Mouse (Mus musculus): ENCODE results near the gene Tnfaip2. TPM values are rescaled to one million over a fixed set of nuclear protein-coding genes. Genes with fewer than 3 reads are reported as not detected.
A peak's percentile ranks its signal among the peaks of the same experiment; 100 is the strongest.

The Tnfaip2 gene
- total RNA-seq, 1 experiment: 4.1 TPM

DNA sequence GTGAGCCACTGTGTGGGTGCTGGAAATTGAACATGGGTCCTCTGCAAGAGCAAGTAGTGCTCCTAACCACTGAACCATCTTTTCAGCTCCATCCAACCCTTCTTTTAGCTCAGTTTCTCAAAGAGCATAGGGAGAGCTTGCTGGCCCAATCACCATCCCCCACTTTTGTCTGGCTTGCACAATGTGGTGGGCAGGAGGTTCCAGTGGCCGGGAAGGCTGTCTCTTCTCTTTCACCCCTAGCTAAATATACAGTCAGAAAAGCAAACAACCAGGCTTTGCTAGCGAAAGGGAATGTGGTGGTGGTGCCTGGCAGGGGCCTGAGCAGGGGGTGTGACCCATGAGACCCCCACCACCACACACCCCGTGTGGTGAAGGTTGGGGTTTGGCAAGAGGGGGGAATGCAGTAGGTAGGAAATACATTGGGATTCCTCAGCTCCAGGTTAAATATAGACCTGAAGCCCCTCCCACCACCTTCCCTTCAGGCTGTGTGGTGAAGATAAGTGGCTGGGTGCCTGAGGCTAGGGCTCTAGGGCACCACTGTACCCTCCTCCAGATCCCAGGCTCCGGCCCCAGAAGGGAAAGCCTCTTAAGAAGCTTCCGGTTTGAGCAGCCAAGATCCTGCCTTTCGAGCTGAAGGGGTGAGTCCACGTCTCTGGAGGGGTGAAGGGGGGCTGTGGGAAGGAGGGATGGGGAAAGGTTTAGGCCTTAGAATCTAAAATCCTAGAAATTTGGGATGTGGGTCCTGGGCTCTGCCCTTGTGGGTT is 21.1 kb upstream of the Tnfaip2 start:
- in situ Hi-C loops (cut with MboI; ENCODE audit: low sequenced_read_pairs in 2 of 2, unreplicated experiment in 2 of 2): no loop called here
- Histone ChIP-seq H3K4me3 (ENCODE audit: insufficient read depth in 1 of 2, low read depth in 1 of 2, low read length in 2 of 2, poor library complexity in 1 of 2, severe bottlenecking in 1 of 2) (no peak overlapping the region), H3K9me3 (ENCODE audit: control insufficient read depth, insufficient read depth, low read depth, low read length) (no peaks in the 10 kb centered on the region), H3K36me3 (ENCODE audit: control insufficient read depth, insufficient read depth, low read length, poor library complexity, severe bottlenecking) (no peaks in the 10 kb centered on the region), H3K9ac (ENCODE audit: insufficient read depth, low read depth, low read length, poor library complexity, severe bottlenecking) (no peak overlapping the region), H3K4me1 (ENCODE audit: control insufficient read depth in 2 of 2, insufficient read depth in 2 of 2, low read length in 2 of 2, poor library complexity in 1 of 2) (peaks cover 0 to 3% of the 10 kb centered on the region in 2 experiments; a peak in 1 of 4 replicates), H3K27ac (ENCODE audit: insufficient read depth, low read depth, low read length, poor library complexity, severe bottlenecking) (no peak overlapping the region)
- TF ChIP-seq MAFK (IDR thresholded peaks at IDR 0.05; ENCODE audit: insufficient read depth, low read depth, low read length) (no peak), ZC3H11A (IDR thresholded peaks at IDR 0.05; ENCODE audit: borderline replicate concordance, low read depth, low read length) (no peak), HCFC1 (IDR thresholded peaks at IDR 0.05; ENCODE audit: borderline replicate concordance, insufficient read depth, low read length) (no peak), ZNF384 (IDR thresholded peaks at IDR 0.05; ENCODE audit: low read depth, low read length) (no peak), CHD2 (IDR thresholded peaks at IDR 0.05; ENCODE audit: low read depth, low read length) (no peak)
- no peak for DNase-seq (ENCODE audit: low read depth, low spot score)

DNA sequence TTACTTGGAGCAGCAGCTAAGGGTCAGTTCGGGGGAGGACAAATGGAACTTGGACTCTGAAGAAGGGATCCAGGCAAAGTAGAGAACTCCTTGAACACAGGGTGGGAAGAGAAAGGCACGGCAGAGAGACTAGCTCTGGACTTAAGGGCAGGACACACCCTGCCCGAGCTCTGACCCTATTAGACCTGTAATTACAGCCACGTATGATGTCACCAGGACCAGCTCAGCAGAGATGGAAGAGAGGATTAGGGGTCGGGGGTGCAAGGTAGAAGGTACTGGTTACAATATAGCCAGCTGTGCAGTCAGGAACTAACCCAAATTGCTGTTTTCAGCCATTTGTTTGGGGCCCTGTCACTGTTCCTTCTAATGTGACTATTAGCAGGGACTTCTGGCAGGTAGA is 19.4 kb upstream of the Tnfaip2 start:
- no peak for TF ChIP-seq MAFK (IDR thresholded peaks at IDR 0.05; ENCODE audit: insufficient read depth, low read depth, low read length)
- TF ChIP-seq CHD2 (IDR thresholded peaks at IDR 0.05; ENCODE audit: low read depth, low read length): no peak
- no peak for TF ChIP-seq ZNF384 (IDR thresholded peaks at IDR 0.05; ENCODE audit: low read depth, low read length)
- no peak for TF ChIP-seq ZC3H11A (IDR thresholded peaks at IDR 0.05; ENCODE audit: borderline replicate concordance, low read depth, low read length)
- TF ChIP-seq HCFC1 (IDR thresholded peaks at IDR 0.05; ENCODE audit: borderline replicate concordance, insufficient read depth, low read length): no peak
- Histone ChIP-seq H3K9me3 (ENCODE audit: control insufficient read depth, insufficient read depth, low read depth, low read length) (no peaks in the 10 kb centered on the region), H3K27ac (ENCODE audit: insufficient read depth, low read depth, low read length, poor library complexity, severe bottlenecking) (no peak overlapping the region), H3K36me3 (ENCODE audit: control insufficient read depth, insufficient read depth, low read length, poor library complexity, severe bottlenecking) (no peaks in the 10 kb centered on the region), H3K4me1 (ENCODE audit: control insufficient read depth in 2 of 2, insufficient read depth in 2 of 2, low read length in 2 of 2, poor library complexity in 1 of 2) (no peaks in the 10 kb centered on the region; a peak in 1 of 4 replicates), H3K9ac (ENCODE audit: insufficient read depth, low read depth, low read length, poor library complexity, severe bottlenecking) (no peak overlapping the region), H3K4me3 (ENCODE audit: insufficient read depth in 1 of 2, low read depth in 1 of 2, low read length in 2 of 2, poor library complexity in 1 of 2, severe bottlenecking in 1 of 2) (no peak overlapping the region; a peak in 1 of 4 replicates)
- DNase-seq (ENCODE audit: low read depth, low spot score): no peak
- in situ Hi-C loops (cut with MboI; ENCODE audit: low sequenced_read_pairs in 2 of 2, unreplicated experiment in 2 of 2): no loop called here

DNA sequence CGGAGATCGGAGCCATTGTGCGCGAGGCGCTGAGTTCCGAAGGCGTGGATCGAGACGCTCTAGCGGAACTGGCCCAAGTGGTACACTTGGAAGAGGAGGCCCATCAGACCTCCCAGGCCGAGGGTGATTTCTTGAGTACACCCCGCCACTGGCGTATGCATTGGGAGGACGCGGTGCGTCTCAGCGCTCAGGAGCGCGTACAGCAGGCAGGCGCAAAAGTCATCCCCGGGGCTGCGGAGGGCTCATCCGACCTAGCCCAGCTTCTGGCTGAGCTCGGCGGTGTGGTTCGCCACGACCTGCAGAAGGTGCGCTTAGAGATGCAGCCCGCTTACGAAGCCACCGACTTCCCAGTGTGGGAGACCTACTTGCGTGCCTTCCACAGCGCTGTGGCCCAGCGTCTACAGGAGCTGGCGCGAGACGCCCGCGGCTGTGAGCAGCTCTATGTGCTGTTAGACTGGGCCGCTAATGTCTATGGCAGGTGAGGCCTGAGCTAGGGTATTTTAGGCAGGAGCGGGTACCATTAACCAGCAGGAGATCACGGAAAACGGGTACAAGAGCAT is 18.6 kb upstream of the Tnfaip2 start:
- no peak for DNase-seq (ENCODE audit: low read depth, low spot score)
- no peak overlapping the region for H3K27ac ChIP-seq (ENCODE audit: insufficient read depth, low read depth, low read length, poor library complexity, severe bottlenecking)
- no peaks in the 10 kb centered on the region for H3K36me3 ChIP-seq (ENCODE audit: control insufficient read depth, insufficient read depth, low read length, poor library complexity, severe bottlenecking)
- no peak for TF ChIP-seq MAFK (IDR thresholded peaks at IDR 0.05; ENCODE audit: insufficient read depth, low read depth, low read length)
- H3K4me1 ChIP-seq (ENCODE audit: control insufficient read depth in 2 of 2, insufficient read depth in 2 of 2, low read length in 2 of 2, poor library complexity in 1 of 2): peaks cover 0 to 3% of the 10 kb centered on the region in 2 experiments; a peak in 1 of 4 replicates
- no peaks in the 10 kb centered on the region for H3K9me3 ChIP-seq (ENCODE audit: control insufficient read depth, insufficient read depth, low read depth, low read length)
- H3K4me3 ChIP-seq (ENCODE audit: insufficient read depth in 1 of 2, low read depth in 1 of 2, low read length in 2 of 2, poor library complexity in 1 of 2, severe bottlenecking in 1 of 2): peak overlapping the region; percentile 31 to 44; a peak in 3 of 4 replicates
- peak overlapping the region; percentile 15; the same call in 1 of the 2 replicates for H3K9ac ChIP-seq (ENCODE audit: insufficient read depth, low read depth, low read length, poor library complexity, severe bottlenecking)
- in situ Hi-C loops (cut with MboI; ENCODE audit: low sequenced_read_pairs in 2 of 2, unreplicated experiment in 2 of 2): no loop called here

- peaks cover 0 to 5% of the 10 kb centered on the region in 2 experiments; a peak in 1 of 4 replicates for H3K4me1 ChIP-seq (ENCODE audit: control insufficient read depth in 2 of 2, insufficient read depth in 2 of 2, low read length in 2 of 2, poor library complexity in 1 of 2)
- no peak overlapping the region for H3K27ac ChIP-seq (ENCODE audit: insufficient read depth, low read depth, low read length, poor library complexity, severe bottlenecking)
- DNase-seq (ENCODE audit: low read depth, low spot score): no peak
- no peaks in the 10 kb centered on the region for H3K36me3 ChIP-seq (ENCODE audit: control insufficient read depth, insufficient read depth, low read length, poor library complexity, severe bottlenecking)
- no peaks in the 10 kb centered on the region for H3K9me3 ChIP-seq (ENCODE audit: control insufficient read depth, insufficient read depth, low read depth, low read length)
- no peak overlapping the region for H3K4me3 ChIP-seq (ENCODE audit: insufficient read depth in 1 of 2, low read depth in 1 of 2, low read length in 2 of 2, poor library complexity in 1 of 2, severe bottlenecking in 1 of 2)
- H3K9ac ChIP-seq (ENCODE audit: insufficient read depth, low read depth, low read length, poor library complexity, severe bottlenecking): no peak overlapping the region
- in situ Hi-C loops (cut with MboI; ENCODE audit: low sequenced_read_pairs in 2 of 2, unreplicated experiment in 2 of 2): no loop called here
- TF ChIP-seq MAFK (IDR thresholded peaks at IDR 0.05; ENCODE audit: insufficient read depth, low read depth, low read length): no peak
- no peak for TF ChIP-seq ZNF384 (IDR thresholded peaks at IDR 0.05; ENCODE audit: low read depth, low read length)
- TF ChIP-seq CHD2 (IDR thresholded peaks at IDR 0.05; ENCODE audit: low read depth, low read length): no peak
- TF ChIP-seq HCFC1 (IDR thresholded peaks at IDR 0.05; ENCODE audit: borderline replicate concordance, insufficient read depth, low read length): no peak
- TF ChIP-seq ZC3H11A (IDR thresholded peaks at IDR 0.05; ENCODE audit: borderline replicate concordance, low read depth, low read length): no peak
Observed at GRCm38 (mm10) chr12:111424547-111424946, 17.7 kb upstream of the Tnfaip2 start.

Data from ES-E14 (cell line).